Mouse (Mus musculus) kidney, adult 2 months (tissue): ENCODE results near the gene Helq. TPM values are rescaled to one million over a fixed set of nuclear protein-coding genes. Genes with fewer than 3 reads are reported as not detected.

Source experiments
- DNase-seq: peaks from one replicate; pipeline ENCODE4 v3.0.0; 2021
- H3K27ac ChIP-seq: fragments of 200-500 bp; 2 replicates; pipeline ENCODE4 v1.5.1; 2012; ENCODE audit warnings: low read depth, low read length, control low read depth, inconsistent platforms; ENCODE audit not compliant: insufficient read depth
- H3K27me3 ChIP-seq: fragments of 200-500 bp; replicated peaks from 2 replicates; pipeline ENCODE4 v1.6.1; 2012; ENCODE audit warnings: mild to moderate bottlenecking, moderate library complexity, low read length, inconsistent platforms; ENCODE audit not compliant: control insufficient read depth, insufficient read depth
- H3K36me3 ChIP-seq: fragments of 200-500 bp; 2 replicates; pipeline ENCODE4 v1.6.1; 2012; ENCODE audit warnings: mild to moderate bottlenecking, moderate library complexity, low read length, inconsistent platforms; ENCODE audit not compliant: control insufficient read depth, insufficient read depth
- H3K4me1 ChIP-seq: fragments of 200-500 bp; 2 replicates; pipeline ENCODE4 v1.6.1; 2011; ENCODE audit warnings: low read length; ENCODE audit not compliant: control insufficient read depth, insufficient read depth
- H3K4me3 ChIP-seq: fragments of 200-500 bp; 2 replicates; pipeline ENCODE4 v1.5.1; 2011; ENCODE audit warnings: mild to moderate bottlenecking, low read depth, low read length, control low read depth; ENCODE audit not compliant: insufficient read depth
- CTCF ChIP-seq: fragments of 200-500 bp; conservative IDR thresholded peaks from 2 replicates; pipeline ENCODE4 v1.5.1; 2011; ENCODE audit warnings: low read depth, mild to moderate bottlenecking, control low read depth, low read length, moderate library complexity, mixed read lengths; ENCODE audit not compliant: insufficient read depth, insufficient read length
- POLR2A ChIP-seq: fragments of 200-500 bp; IDR thresholded peaks from one replicate; pipeline ENCODE4 v1.6.1; 2011; ENCODE audit warnings: low read depth, low read length, control low read depth
- WGBS: fragments of 180-500 bp; shearing (Covaris S2); methylation state at CpG from one replicate; pipeline ENCODE4 v1.1.7; 2018; 5-methylcytosine and 5-hydroxymethylcytosine counted together
- polyA plus RNA-seq: library from polyadenylated mRNA; depleted of rRNA; stranded (reverse); fragments of >200 nt; gene quantifications from 2 replicates; pipeline ENCODE4 v1.2.3, GENCODE M21; 2012; rRNA removed

Gene Helq
- polyA plus RNA-seq, 1 experiment: 10.2 TPM

DNA sequence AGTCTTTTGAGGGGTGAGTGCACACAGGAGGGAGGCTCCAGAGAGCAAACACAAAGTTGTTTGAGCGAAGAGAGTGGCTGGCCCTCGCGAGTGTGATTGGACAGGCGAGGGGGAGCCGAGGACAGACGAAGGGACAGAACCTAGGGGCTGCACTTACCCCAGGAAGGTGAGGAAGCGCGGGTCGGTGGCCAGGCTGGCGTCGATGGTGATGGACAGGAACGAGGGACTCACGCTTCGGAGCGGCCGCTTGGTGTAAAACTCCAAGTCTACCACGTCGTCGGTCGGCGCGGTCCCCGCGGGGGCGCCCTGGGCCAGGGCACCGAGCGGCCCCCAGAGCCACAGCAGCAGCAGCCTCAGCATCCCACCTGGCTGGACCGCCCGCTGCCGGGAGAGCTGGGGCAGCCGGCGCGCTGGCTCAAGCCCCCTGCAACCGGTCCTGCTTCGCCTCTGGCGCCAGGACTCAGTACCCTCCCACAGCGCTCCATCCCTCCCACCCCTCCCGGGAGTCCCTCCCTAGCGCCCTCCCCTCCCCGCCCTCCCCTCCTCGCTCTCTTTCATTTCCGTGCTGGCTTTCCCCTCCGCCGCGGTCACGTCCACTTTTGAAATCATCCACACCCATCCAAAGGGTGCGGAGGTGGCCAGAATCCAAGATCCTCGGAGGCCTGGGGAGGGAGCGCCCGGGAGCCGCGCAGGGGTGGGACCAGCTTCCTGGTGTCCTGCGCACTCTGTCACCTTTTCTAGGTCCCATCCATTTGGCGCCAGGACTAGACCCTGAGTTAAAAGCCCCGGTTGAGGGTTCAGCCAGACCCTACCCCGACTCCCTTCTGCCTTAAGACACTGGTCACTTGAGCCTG lies 78.9 kb downstream of the Helq start, which contains the start of gene Hpse:
TSS of gene Hpse (minus strand) at position 482 of the 854 bp plus-strand sequence.
- no peaks in the 10 kb centered on the region for H3K36me3 ChIP-seq
- under 1% methylated on average over 53 of the region's 56 CpGs for WGBS
- DNase-seq: peak; percentile 33
- peak within 1 kb of the TSS; percentile 37; the same call in 1 of the 2 replicates for H3K4me3 ChIP-seq
- H3K27me3 ChIP-seq: no peaks in the 10 kb centered on the region
- H3K27ac ChIP-seq: no peak within 1 kb of the TSS
- no peaks in the 10 kb centered on the region for H3K4me1 ChIP-seq
- TF ChIP-seq POLR2A (no peak), CTCF (no peak)

DNA sequence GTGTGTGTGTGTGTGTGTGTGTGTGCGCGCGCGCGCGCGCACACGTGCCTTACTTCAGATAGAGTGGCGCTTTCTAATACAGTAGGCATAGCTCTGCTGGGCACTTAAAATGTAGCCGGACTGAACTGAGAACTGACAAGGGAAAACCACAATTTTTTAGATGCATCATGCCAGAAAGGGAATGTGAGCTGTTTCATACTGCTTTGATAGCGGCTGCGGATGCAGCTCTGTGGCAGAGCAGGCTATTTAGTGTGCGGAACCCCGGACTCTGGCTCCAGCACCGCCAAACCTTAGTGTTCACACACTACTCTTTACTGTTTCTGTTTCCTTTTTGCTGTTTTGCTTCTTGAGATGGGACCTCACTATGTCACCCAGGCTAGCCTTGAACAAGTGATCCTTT lies 81.6 kb downstream of the Helq start:
- no peak for TF ChIP-seq POLR2A
- no peak for TF ChIP-seq CTCF
- Histone ChIP-seq H3K27ac (no peak overlapping the region), H3K27me3 (no peaks in the 10 kb centered on the region), H3K4me3 (no peak overlapping the region), H3K36me3 (no peaks in the 10 kb centered on the region), H3K4me1 (no peaks in the 10 kb centered on the region)
- 95% methylated on average over 15 of the region's 15 CpGs for WGBS
- no peak for DNase-seq

Other genes with a start within 250 kb of the Helq start
- 44.5 and 60.0 TPM in 2 replicates for gene Plac8, start 226.4 kb downstream of the Helq start, polyA plus RNA-seq
- 100 and 111 TPM in 2 replicates for gene Coq2, start 123.5 kb downstream of the Helq start, polyA plus RNA-seq
- 0.43 and 1.1 TPM in 2 replicates for gene Hpse, start 78.9 kb downstream of the Helq start, polyA plus RNA-seq
- 25.4 and 57.3 TPM in 2 replicates for gene Mrps18c, start within 50 bp of the Helq start, polyA plus RNA-seq
- 4.6 and 4.9 TPM in 2 replicates for gene Abraxas1, start 22.4 kb upstream of the Helq start, polyA plus RNA-seq
- gene Gpat3, start 47.1 kb upstream of the Helq start, polyA plus RNA-seq: 10.0 and 10.9 TPM in 2 replicates